Mouse (Mus musculus) spleen, postnatal 4 days (tissue): ENCODE measurements around the gene Ppm1j.
"Not testable (repeated sequence)": the region's sequence is repeated elsewhere in the genome, so short reads cannot be mapped to it uniquely, and the experiment has no call there.

ENCODE experiments used
- DNase-seq, 2 experiments: peaks; one replicate each; pipeline ENCODE4 v3.0.0; 2022; ENCODE audit warnings: low spot score in 2 of 2

Ppm1j gene

GRCm38 (mm10) chr3:104780561-104781420 is at the start of gene Ppm1j:
Gene Ppm1j (plus strand): TSS chr3:104781056.
- DNase-seq = peak; percentile 50 to 75

- no peak for DNase-seq
Observed at GRCm38 (mm10) chr3:104732907-104733306, 47.9 kb upstream of the Ppm1j start.

GRCm38 (mm10) chr3:104734654-104735053 is 46.2 kb upstream of the Ppm1j start:
- no peak for DNase-seq

GRCm38 (mm10) chr3:104741954-104742353 is 38.9 kb upstream of the Ppm1j start:
- DNase-seq = no peak

- no peak for DNase-seq
Observed at GRCm38 (mm10) chr3:104743161-104743560, 37.7 kb upstream of the Ppm1j start.

- no peak for DNase-seq
Observed at GRCm38 (mm10) chr3:104743864-104744263, 37.0 kb upstream of the Ppm1j start.

GRCm38 (mm10) chr3:104752845-104753244 is 28.0 kb upstream of the Ppm1j start:
- not testable (repeated sequence) for DNase-seq

GRCm38 (mm10) chr3:104758406-104758805 is 22.4 kb upstream of the Ppm1j start:
- peak; percentile 56 to 88 for DNase-seq

- no peak for DNase-seq
Observed at GRCm38 (mm10) chr3:104758869-104759268, 22.0 kb upstream of the Ppm1j start.

- peak in 1 of 2 experiments; percentile 35 for DNase-seq
Observed at GRCm38 (mm10) chr3:104762103-104762863, 18.6 kb upstream of the Ppm1j start.

- DNase-seq = no peak
Observed at GRCm38 (mm10) chr3:104765021-104765420, 15.8 kb upstream of the Ppm1j start.

GRCm38 (mm10) chr3:104767141-104767540 is 13.7 kb upstream of the Ppm1j start:
- DNase-seq = no peak

GRCm38 (mm10) chr3:104767716-104768115 is 13.1 kb upstream of the Ppm1j start:
- DNase-seq = no peak

GRCm38 (mm10) chr3:104769135-104769534 is 11.7 kb upstream of the Ppm1j start:
- no peak for DNase-seq

- DNase-seq = no peak
Observed at GRCm38 (mm10) chr3:104770035-104770434, 10.8 kb upstream of the Ppm1j start.

- no peak for DNase-seq
Observed at GRCm38 (mm10) chr3:104770918-104771317, 9.9 kb upstream of the Ppm1j start.

- DNase-seq = no peak
Observed at GRCm38 (mm10) chr3:104771460-104771859, 9.4 kb upstream of the Ppm1j start.

GRCm38 (mm10) chr3:104773301-104773700 is 7.6 kb upstream of the Ppm1j start:
- no peak for DNase-seq

- no peak for DNase-seq
Observed at GRCm38 (mm10) chr3:104777342-104777741, 3.5 kb upstream of the Ppm1j start.

- DNase-seq = peak in 1 of 2 experiments; percentile 47
Observed at GRCm38 (mm10) chr3:104779949-104780348, 907 bp upstream of the Ppm1j start.

- DNase-seq = no peak
Observed at GRCm38 (mm10) chr3:104781471-104781903, 631 bp downstream of the Ppm1j start, which contains the start of gene Fam19a3. Gene Fam19a3 (minus strand): TSS chr3:104781840.

GRCm38 (mm10) chr3:104782061-104782681 is 1.3 kb downstream of the Ppm1j start:
- DNase-seq = no peak
